Mouse (Mus musculus): ENCODE results near the gene Fdps. TPM values are rescaled to one million over a fixed set of nuclear protein-coding genes. Genes with fewer than 3 reads are reported as not detected.
A peak's percentile ranks its signal among the peaks of the same experiment; 100 is the strongest.
"Not testable (repeated sequence)": the region's sequence is repeated elsewhere in the genome, so short reads cannot be mapped to it uniquely, and the experiment has no call there.

Gene Fdps
- polyA plus RNA-seq, 1 experiment from 2014 or later, result 138 TPM

DNA sequence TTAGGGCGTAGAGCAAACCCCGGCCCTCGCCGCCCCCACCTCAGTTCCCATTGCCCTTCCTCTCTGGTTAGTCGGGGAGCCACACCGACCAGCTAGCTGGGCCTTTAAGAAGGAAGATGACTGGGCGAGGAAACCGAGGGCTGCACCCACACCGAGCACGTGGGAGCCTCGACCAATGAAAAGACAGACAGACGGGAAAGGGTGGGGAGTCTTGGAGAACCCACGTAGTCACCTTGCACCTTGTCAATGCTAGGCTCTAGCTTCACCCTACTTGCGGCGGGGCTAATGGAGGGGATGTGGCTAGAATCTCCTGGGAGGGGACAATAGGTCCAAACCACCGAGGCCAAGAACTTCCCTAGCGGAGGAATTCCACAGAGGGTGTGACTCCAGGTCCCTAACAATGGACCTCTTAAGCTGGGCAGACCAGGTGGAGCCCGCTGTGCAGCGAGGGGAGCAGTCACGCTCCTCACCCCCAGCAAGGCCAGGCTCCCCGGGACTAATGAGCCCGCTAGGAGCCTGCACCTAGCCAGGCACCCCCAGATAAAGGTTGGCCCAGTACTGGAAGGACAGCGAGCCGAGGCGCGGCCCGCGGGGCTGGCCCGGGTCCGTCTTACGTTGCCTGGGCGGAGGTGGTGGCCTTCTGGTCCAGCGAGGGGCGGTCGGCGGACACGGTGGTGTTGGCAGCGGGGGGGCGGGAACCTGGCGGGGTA is 11.7 kb downstream of the Fdps start:
- H3K27ac ChIP-seq (ENCODE audit: low read depth, low read length), result peak overlapping the region; percentile 92
- no peaks in the 10 kb centered on the region for H3K27me3 ChIP-seq (replicated peaks; ENCODE audit: control insufficient read depth, insufficient read depth, low read length)
- H3K4me1 ChIP-seq (replicated peaks; ENCODE audit: control insufficient read depth, insufficient read depth, low read length), result peaks cover 11% of the 10 kb centered on the region; the same call in 1 of the 2 replicates
- TF ChIP-seq CTCF (IDR thresholded peaks at IDR 0.05; ENCODE audit: low read depth), result no peak
- peaks cover 16% of the 10 kb centered on the region; the same call in 1 of the 2 replicates for H3K36me3 ChIP-seq (ENCODE audit: control insufficient read depth, insufficient read depth)
- under 1% methylated on average over 39 of the region's 40 CpGs for whole genome bisulfite sequencing
- H3K9me3 ChIP-seq (ENCODE audit: control insufficient read depth), result no peaks in the 10 kb centered on the region
- H3K4me3 ChIP-seq (ENCODE audit: low read depth, low read length), result peak overlapping the region; percentile 64
- H3K4me2 ChIP-seq (replicated peaks; ENCODE audit: low read depth), result peak overlapping the region; percentile 100
- peak; percentile 88 for ATAC-seq
- H3K9ac ChIP-seq (ENCODE audit: low read depth, low read length), result peak overlapping the region; percentile 76

DNA sequence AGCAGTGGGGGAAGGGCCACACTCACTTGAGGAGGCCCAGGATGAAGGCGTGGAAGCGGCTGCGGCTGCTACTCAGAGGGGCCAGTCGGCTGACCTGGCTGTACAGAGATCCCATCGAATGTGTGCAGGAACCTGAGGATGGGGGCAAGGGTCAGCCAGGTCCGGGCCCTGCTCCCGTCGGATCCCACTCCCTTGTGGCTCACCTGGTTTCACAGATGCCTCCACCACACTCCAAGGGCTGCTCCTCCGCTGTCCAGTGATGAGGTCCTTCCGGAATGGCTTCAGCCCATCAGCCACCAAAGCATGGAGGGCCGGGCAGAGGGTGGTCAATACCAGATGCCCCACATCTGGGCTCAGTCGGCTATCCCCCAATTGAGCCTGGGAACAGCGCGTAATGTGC is 12.8 kb downstream of the Fdps start:
- H3K36me3 ChIP-seq (ENCODE audit: control insufficient read depth, insufficient read depth), result peaks cover 14% of the 10 kb centered on the region; the same call in 1 of the 2 replicates
- no peak for ATAC-seq
- no peaks in the 10 kb centered on the region for H3K9me3 ChIP-seq (ENCODE audit: control insufficient read depth)
- WGBS, result 42% methylated on average over 14 of the region's 14 CpGs
- H3K27me3 ChIP-seq (replicated peaks; ENCODE audit: control insufficient read depth, insufficient read depth, low read length), result no peaks in the 10 kb centered on the region
- peak overlapping the region; percentile 64 for H3K4me3 ChIP-seq (ENCODE audit: low read depth, low read length)
- no peak for TF ChIP-seq CTCF (IDR thresholded peaks at IDR 0.05; ENCODE audit: low read depth)
- H3K9ac ChIP-seq (ENCODE audit: low read depth, low read length), result 0 out of 2 replicates have a peak overlapping the region, but pooled peaks have one; percentile 76
- peak overlapping the region; percentile 100 for H3K4me2 ChIP-seq (replicated peaks; ENCODE audit: low read depth)
- H3K27ac ChIP-seq (ENCODE audit: low read depth, low read length), result 0 out of 2 replicates have a peak overlapping the region, but pooled peaks have one; percentile 92
- peaks cover 11% of the 10 kb centered on the region; the same call in 1 of the 2 replicates for H3K4me1 ChIP-seq (replicated peaks; ENCODE audit: control insufficient read depth, insufficient read depth, low read length)

DNA sequence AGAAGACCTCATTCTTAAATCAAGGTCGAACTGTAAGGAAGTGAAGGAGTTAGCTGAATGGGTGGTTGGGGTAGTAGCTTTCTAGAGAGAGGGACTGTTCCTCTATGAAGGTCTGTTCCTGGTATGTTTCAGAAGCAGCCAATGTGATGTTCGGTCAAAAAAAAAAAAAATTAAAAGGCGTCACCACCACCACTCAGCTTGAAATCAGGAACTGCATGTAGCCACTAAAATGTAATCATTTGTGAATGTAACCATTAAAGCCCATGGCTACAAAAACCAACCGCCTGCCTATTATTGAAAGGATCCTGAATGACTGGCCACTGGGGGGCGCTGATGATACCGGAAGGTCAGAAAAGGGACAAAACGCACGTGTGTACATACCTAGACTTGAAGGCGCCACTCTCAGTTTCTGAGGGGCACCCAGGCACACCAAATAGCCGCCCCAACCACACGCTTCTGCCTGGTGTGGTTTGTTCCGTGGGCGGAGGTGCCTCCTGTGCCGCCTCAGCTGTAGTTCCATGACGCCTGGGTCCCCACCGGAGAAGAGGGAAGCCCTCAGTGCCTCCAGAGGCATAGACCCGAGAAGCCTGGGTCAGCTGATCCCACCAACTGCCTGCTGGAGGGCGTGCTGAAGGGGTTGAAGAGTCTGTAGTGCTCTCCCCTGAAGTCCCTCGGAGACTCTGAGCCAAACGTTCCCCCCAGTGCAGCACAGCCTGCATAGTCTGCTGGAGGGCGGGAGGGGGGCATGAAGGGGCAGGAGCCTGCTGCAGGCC is 14.2 kb downstream of the Fdps start:
- H3K27me3 ChIP-seq (replicated peaks; ENCODE audit: control insufficient read depth, insufficient read depth, low read length), result no peaks in the 10 kb centered on the region
- 28% methylated on average over 21 of the region's 21 CpGs for WGBS
- peak; percentile 85 for TF ChIP-seq CTCF (IDR thresholded peaks at IDR 0.05; ENCODE audit: low read depth)
- H3K4me3 ChIP-seq (ENCODE audit: low read depth, low read length), result no peak overlapping the region
- ATAC-seq, result no peak
- peak overlapping the region; percentile 50 for H3K4me2 ChIP-seq (replicated peaks; ENCODE audit: low read depth)
- H3K9me3 ChIP-seq (ENCODE audit: control insufficient read depth), result no peaks in the 10 kb centered on the region
- H3K27ac ChIP-seq (ENCODE audit: low read depth, low read length), result no peak overlapping the region
- H3K4me1 ChIP-seq (replicated peaks; ENCODE audit: control insufficient read depth, insufficient read depth, low read length), result peaks cover 11% of the 10 kb centered on the region; the same call in 1 of the 2 replicates
- H3K36me3 ChIP-seq (ENCODE audit: control insufficient read depth, insufficient read depth), result peaks cover 16% of the 10 kb centered on the region; the same call in 1 of the 2 replicates
- H3K9ac ChIP-seq (ENCODE audit: low read depth, low read length), result no peak overlapping the region

DNA sequence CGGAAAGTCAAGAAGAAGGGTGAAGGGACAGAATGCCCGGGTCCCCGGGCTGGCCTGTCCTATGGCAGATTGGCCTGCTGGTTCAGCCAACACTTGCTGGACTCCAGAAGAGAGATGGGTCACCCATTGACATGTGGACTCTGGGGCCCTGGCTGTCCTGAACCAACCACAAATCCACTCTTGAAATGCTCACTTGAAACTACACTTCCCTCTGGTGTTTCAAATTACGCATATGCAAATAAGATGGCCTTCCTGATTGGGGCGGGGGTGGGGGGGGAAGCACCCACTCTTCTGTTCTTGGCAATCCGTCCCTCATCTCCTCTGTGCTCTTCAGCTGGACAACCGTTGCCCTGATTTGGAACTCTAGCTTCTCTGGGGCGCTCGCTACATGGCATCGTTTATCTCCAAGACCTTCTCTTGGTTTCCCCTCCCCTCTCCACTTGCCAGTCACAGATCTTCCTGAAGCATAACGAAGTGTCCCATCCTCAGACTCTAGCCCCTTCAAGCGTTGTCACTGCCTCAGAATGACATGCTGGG is 17.0 kb downstream of the Fdps start:
- H3K27ac ChIP-seq (ENCODE audit: low read depth, low read length), result no peak overlapping the region
- WGBS, result 82% methylated on average over 12 of the region's 12 CpGs
- TF ChIP-seq CTCF (IDR thresholded peaks at IDR 0.05; ENCODE audit: low read depth), result no peak
- H3K4me1 ChIP-seq (replicated peaks; ENCODE audit: control insufficient read depth, insufficient read depth, low read length), result peaks cover 11% of the 10 kb centered on the region; the same call in 1 of the 2 replicates
- ATAC-seq, result no peak
- no peak overlapping the region for H3K4me2 ChIP-seq (replicated peaks; ENCODE audit: low read depth)
- no peak overlapping the region for H3K4me3 ChIP-seq (ENCODE audit: low read depth, low read length)
- H3K36me3 ChIP-seq (ENCODE audit: control insufficient read depth, insufficient read depth), result peaks cover 24% of the 10 kb centered on the region; the same call in 1 of the 2 replicates
- no peak overlapping the region for H3K9ac ChIP-seq (ENCODE audit: low read depth, low read length)
- no peaks in the 10 kb centered on the region for H3K27me3 ChIP-seq (replicated peaks; ENCODE audit: control insufficient read depth, insufficient read depth, low read length)
- H3K9me3 ChIP-seq (ENCODE audit: control insufficient read depth), result no peaks in the 10 kb centered on the region

DNA sequence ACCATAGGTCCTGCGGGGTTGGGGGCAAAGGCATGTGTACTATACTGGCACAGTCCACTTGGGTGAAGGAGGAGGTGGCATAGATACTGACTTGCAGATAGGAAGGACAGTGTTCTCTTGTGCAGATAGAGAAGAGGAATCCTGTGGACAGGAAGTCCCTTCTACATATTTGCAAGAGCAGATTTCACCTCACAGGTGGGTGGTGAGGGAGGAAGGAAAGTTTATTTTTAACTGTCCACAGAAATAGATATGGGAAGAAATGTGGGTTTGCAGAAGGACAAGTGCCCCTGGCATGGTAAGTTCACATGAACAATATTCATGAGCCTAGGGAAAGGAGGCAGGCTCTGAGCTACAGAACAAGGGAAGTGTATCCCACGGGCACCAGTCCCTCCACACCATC is 17.6 kb downstream of the Fdps start:
- peaks cover 30% of the 10 kb centered on the region for H3K36me3 ChIP-seq (ENCODE audit: control insufficient read depth, insufficient read depth)
- 71% methylated on average over 2 of the region's 2 CpGs for WGBS
- no peak for ATAC-seq
- H3K27me3 ChIP-seq (replicated peaks; ENCODE audit: control insufficient read depth, insufficient read depth, low read length), result no peaks in the 10 kb centered on the region
- TF ChIP-seq CTCF (IDR thresholded peaks at IDR 0.05; ENCODE audit: low read depth), result no peak
- no peak overlapping the region for H3K9ac ChIP-seq (ENCODE audit: low read depth, low read length)
- no peaks in the 10 kb centered on the region for H3K9me3 ChIP-seq (ENCODE audit: control insufficient read depth)
- H3K27ac ChIP-seq (ENCODE audit: low read depth, low read length), result no peak overlapping the region
- no peak overlapping the region for H3K4me3 ChIP-seq (ENCODE audit: low read depth, low read length)
- peaks cover 11% of the 10 kb centered on the region; the same call in 1 of the 2 replicates for H3K4me1 ChIP-seq (replicated peaks; ENCODE audit: control insufficient read depth, insufficient read depth, low read length)
- H3K4me2 ChIP-seq (replicated peaks; ENCODE audit: low read depth), result no peak overlapping the region

DNA sequence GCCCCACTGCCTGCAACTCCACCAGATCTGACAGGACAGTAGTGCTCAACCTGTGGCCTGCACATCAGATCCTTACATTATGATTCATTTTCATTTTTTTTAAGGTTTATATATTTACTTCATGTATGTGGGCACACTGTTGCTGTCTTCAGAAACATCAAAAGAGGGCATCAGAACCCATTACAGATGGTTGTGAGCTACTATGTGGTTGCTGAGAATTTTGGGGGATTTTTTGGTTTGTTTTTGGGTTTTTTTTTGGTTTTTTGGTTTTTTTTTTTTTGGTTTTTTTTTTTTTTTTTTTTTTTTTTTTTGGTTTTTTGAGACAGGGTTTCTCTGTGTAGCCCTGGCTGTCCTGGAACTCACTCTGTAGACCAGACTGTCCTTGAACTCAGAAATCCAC is 19.5 kb downstream of the Fdps start:
- not testable (repeated sequence) for H3K27me3 ChIP-seq (replicated peaks; ENCODE audit: control insufficient read depth, insufficient read depth, low read length); H3K9ac ChIP-seq (ENCODE audit: low read depth, low read length); H3K9me3 ChIP-seq (ENCODE audit: control insufficient read depth); H3K4me3 ChIP-seq (ENCODE audit: low read depth, low read length); H3K27ac ChIP-seq (ENCODE audit: low read depth, low read length); H3K4me2 ChIP-seq (replicated peaks; ENCODE audit: low read depth); H3K4me1 ChIP-seq (replicated peaks; ENCODE audit: control insufficient read depth, insufficient read depth, low read length); ATAC-seq
- peaks cover 33% of the 10 kb centered on the region for H3K36me3 ChIP-seq (ENCODE audit: control insufficient read depth, insufficient read depth)
